Mouse (Mus musculus) liver, adult 2 months (tissue): ENCODE measurements at regions not wholly inside any gene's neighbourhood (a gene's known extent, or its start where the extent isn't known, plus 50 kb on each side); places are given as distances from the start of the nearest gene placed in this dataset.

ENCODE experiments used
- CTCF ChIP-seq: fragments of 200-500 bp; IDR thresholded peaks from 2 replicates; pipeline ENCODE4 v1.5.1; 2011; ENCODE audit warnings: low read depth, low read length, control low read depth
- POLR2A ChIP-seq: fragments of 200-500 bp; IDR thresholded peaks from 2 replicates; pipeline ENCODE4 v1.6.1; 2011; ENCODE audit warnings: low read length, control low read depth; ENCODE audit not compliant: insufficient read depth; ENCODE audit errors: extremely low read depth

DNA sequence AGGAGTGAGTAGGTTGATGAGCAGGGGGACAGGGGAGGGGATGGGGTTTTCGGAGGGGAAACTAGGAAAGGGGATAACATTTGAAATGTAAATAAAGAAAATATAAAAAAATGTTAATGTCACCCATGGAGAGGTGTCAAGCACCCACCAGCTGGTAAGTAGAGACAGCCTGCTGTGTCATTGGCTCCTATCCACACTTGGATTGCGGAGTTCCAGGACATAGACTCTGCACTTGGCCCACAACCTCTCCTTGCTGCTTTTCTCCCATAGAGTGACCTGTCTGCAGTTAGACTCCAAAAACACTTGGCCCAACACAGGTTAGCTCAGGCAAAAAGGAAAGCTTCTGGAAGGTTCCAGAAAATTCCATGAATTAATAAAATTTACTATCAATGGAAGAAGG is 514.4 kb downstream of the 1700129C05Rik start:
- TF ChIP-seq POLR2A: no peak
- TF ChIP-seq CTCF: no peak
